Mouse (Mus musculus) layer of hippocampus, adult 8-10 months (tissue): ENCODE results near the gene Hsd11b2. TPM values are rescaled to one million over a fixed set of nuclear protein-coding genes. Genes with fewer than 3 reads are reported as not detected.

ENCODE experiments used
- DNase-seq, 2 experiments: peaks; one replicate each; pipeline ENCODE4 v3.0.0; 2022; ENCODE audit warnings: low spot score in 2 of 2
- total RNA-seq, 4 experiments: library from RNA; stranded (reverse); gene quantifications; 2 replicates each; pipeline ENCODE4 v1.2.4; 2022

Hsd11b2 gene
- not detected for total RNA-seq

- DNase-seq = peak in 1 of 2 experiments; percentile 41
These were observed at the start of gene Hsd11b2 for GRCm38 (mm10) chr8:105518436-105519313. TSS of gene Hsd11b2 (plus strand) at chr8:105518755.

GRCm38 (mm10) chr8:105469041-105469695, 49.4 kb upstream of the Hsd11b2 start:
- peak in 1 of 2 experiments; percentile 71 for DNase-seq

- no peak for DNase-seq
These were observed 48.7 kb upstream of the Hsd11b2 start for GRCm38 (mm10) chr8:105469816-105470215.

GRCm38 (mm10) chr8:105470262-105470661, 48.3 kb upstream of the Hsd11b2 start:
- no peak for DNase-seq

- DNase-seq = no peak
These were observed 47.8 kb upstream of the Hsd11b2 start for GRCm38 (mm10) chr8:105470681-105471313.

- DNase-seq = peak; percentile 84 to 89
These were observed 47.1 kb upstream of the Hsd11b2 start, which contains the start of gene Tppp3 for GRCm38 (mm10) chr8:105471314-105472015. TSS of gene Tppp3 (minus strand) at chr8:105471526.

- DNase-seq = no peak
These were observed 46.1 kb upstream of the Hsd11b2 start for GRCm38 (mm10) chr8:105472414-105472932.

- DNase-seq = no peak
These were observed 45.6 kb upstream of the Hsd11b2 start for GRCm38 (mm10) chr8:105472983-105473382.

GRCm38 (mm10) chr8:105473816-105474606, 44.5 kb upstream of the Hsd11b2 start:
- DNase-seq = no peak

GRCm38 (mm10) chr8:105474680-105475079, 43.9 kb upstream of the Hsd11b2 start:
- DNase-seq = no peak

GRCm38 (mm10) chr8:105475254-105475653, 43.3 kb upstream of the Hsd11b2 start:
- DNase-seq = no peak

- no peak for DNase-seq
These were observed 42.8 kb upstream of the Hsd11b2 start for GRCm38 (mm10) chr8:105475742-105476141.

GRCm38 (mm10) chr8:105476161-105476560, 42.4 kb upstream of the Hsd11b2 start:
- DNase-seq = no peak

GRCm38 (mm10) chr8:105476628-105477413, 41.7 kb upstream of the Hsd11b2 start:
- DNase-seq = no peak

- DNase-seq = no peak
These were observed 40.8 kb upstream of the Hsd11b2 start for GRCm38 (mm10) chr8:105477792-105478191.

- DNase-seq = no peak
These were observed 37.5 kb upstream of the Hsd11b2 start for GRCm38 (mm10) chr8:105481013-105481412.

GRCm38 (mm10) chr8:105481453-105481852, 37.1 kb upstream of the Hsd11b2 start:
- no peak for DNase-seq

- DNase-seq = no peak
These were observed 36.4 kb upstream of the Hsd11b2 start for GRCm38 (mm10) chr8:105482123-105482522.

GRCm38 (mm10) chr8:105483212-105484029, 35.1 kb upstream of the Hsd11b2 start:
- DNase-seq = no peak
